Mouse (Mus musculus): ENCODE data around the gene Amy2a5. TPM values are rescaled to one million over a fixed set of nuclear protein-coding genes. Genes with fewer than 3 reads are reported as not detected.
"Not testable (repeated sequence)": the region's sequence is repeated elsewhere in the genome, so short reads cannot be mapped to it uniquely, and the experiment has no call there.

The Amy2a5 gene
- not detected in 2 replicates for polyA plus RNA-seq (2016; fragmentation: Nextera tagmentation; extraction: Ambion mirVana)

- not testable (repeated sequence) for ATAC-seq (ENCODE audit: insufficient number of reproducible peaks, insufficient read depth, low FRiP score, low TSS enrichment, low read depth); H3K4me1 ChIP-seq (replicated peaks); H3K9ac ChIP-seq (replicated peaks); H3K27me3 ChIP-seq; H3K27ac ChIP-seq; H3K36me3 ChIP-seq; H3K4me3 ChIP-seq (replicated peaks); H3K4me2 ChIP-seq; H3K9me3 ChIP-seq
- no CpG with 5 or more reads among the region's 4 CpGs for WGBS
Measured at GRCm38 (mm10) chr3:113258737-113259136, at the start of gene Amy2a5. Gene Amy2a5 (minus strand): TSS chr3:113258837.

- not testable (repeated sequence) for H3K9ac ChIP-seq (replicated peaks); H3K4me1 ChIP-seq (replicated peaks); H3K27ac ChIP-seq; H3K36me3 ChIP-seq; H3K27me3 ChIP-seq; H3K9me3 ChIP-seq; H3K4me2 ChIP-seq; ATAC-seq (ENCODE audit: insufficient number of reproducible peaks, insufficient read depth, low FRiP score, low TSS enrichment, low read depth); H3K4me3 ChIP-seq (replicated peaks)
- WGBS, result no CpG with 5 or more reads among the region's 4 CpGs
Measured at GRCm38 (mm10) chr3:113291349-113291748, 32.7 kb upstream of the Amy2a5 start, which contains the start of gene Amy2a4. Gene Amy2a4 (minus strand): TSS chr3:113291449.

- H3K36me3 ChIP-seq; H3K27me3 ChIP-seq; H3K9ac ChIP-seq (replicated peaks); ATAC-seq (ENCODE audit: insufficient number of reproducible peaks, insufficient read depth, low FRiP score, low TSS enrichment, low read depth); H3K4me1 ChIP-seq (replicated peaks); H3K4me2 ChIP-seq; H3K27ac ChIP-seq; H3K9me3 ChIP-seq; H3K4me3 ChIP-seq (replicated peaks): not testable (repeated sequence)
Measured at GRCm38 (mm10) chr3:113280285-113280684, 21.6 kb upstream of the Amy2a5 start.

GRCm38 (mm10) chr3:113279586-113279985, 20.9 kb upstream of the Amy2a5 start:
- not testable (repeated sequence) for H3K4me1 ChIP-seq (replicated peaks); ATAC-seq (ENCODE audit: insufficient number of reproducible peaks, insufficient read depth, low FRiP score, low TSS enrichment, low read depth); H3K27ac ChIP-seq; H3K9me3 ChIP-seq; H3K9ac ChIP-seq (replicated peaks); H3K36me3 ChIP-seq; H3K4me2 ChIP-seq; H3K4me3 ChIP-seq (replicated peaks); H3K27me3 ChIP-seq

- Histone ChIP-seq H3K4me3 (replicated peaks) (no peak overlapping the region), H3K9ac (replicated peaks) (no peak overlapping the region), H3K4me1 (replicated peaks) (no peaks in the 10 kb centered on the region), H3K36me3 (no peaks in the 10 kb centered on the region), H3K4me2 (no peak overlapping the region), H3K27ac (no peak overlapping the region), H3K27me3 (no peaks in the 10 kb centered on the region), H3K9me3 (no peaks in the 10 kb centered on the region)
- no peak for ATAC-seq (ENCODE audit: insufficient number of reproducible peaks, insufficient read depth, low FRiP score, low TSS enrichment, low read depth)
- 100% methylated on average over 1 of the region's 1 CpGs for WGBS
Measured at GRCm38 (mm10) chr3:113227115-113227514, 31.5 kb downstream of the Amy2a5 start.

Other genes starting within 250 kb of the Amy2a5 start
- gene Amy2a4, start 32.6 kb upstream of the Amy2a5 start, polyA plus RNA-seq (2016; fragmentation: Nextera tagmentation; extraction: Ambion mirVana), result not detected in 2 replicates
- not detected in 2 replicates for gene Amy2a3, start 65.2 kb upstream of the Amy2a5 start, polyA plus RNA-seq (2016; fragmentation: Nextera tagmentation; extraction: Ambion mirVana)
- gene Amy2a2, start 97.8 kb upstream of the Amy2a5 start, polyA plus RNA-seq (2016; fragmentation: Nextera tagmentation; extraction: Ambion mirVana), result not detected in 2 replicates

All from limb, embryonic 12.5 days (tissue).